Mouse (Mus musculus): ENCODE results near the gene Armh2. TPM values are rescaled to one million over a fixed set of nuclear protein-coding genes. Genes with fewer than 3 reads are reported as not detected.

Armh2 gene
- polyA plus RNA-seq, 1 experiment, result not detected

- H3K9me3 ChIP-seq, result 0 out of 2 replicates have a peak, but pooled peaks cover 4% of the 10 kb centered on the region
- peaks cover 96% of the 10 kb centered on the region for H3K36me3 ChIP-seq (replicated peaks; ENCODE audit: low read length)
- TF ChIP-seq GATA1 (IDR thresholded peaks at IDR 0.05; ENCODE audit: borderline replicate concordance, low read length), result no peak
- no peak for TF ChIP-seq FLI1 (IDR thresholded peaks at IDR 0.05; ENCODE audit: low read length)
- no peak overlapping the region for H3K4me3 ChIP-seq (replicated peaks)
- H3K27me3 ChIP-seq (replicated peaks), result no peaks in the 10 kb centered on the region
- peaks cover 32% of the 10 kb centered on the region for H3K4me1 ChIP-seq
Measured at GRCm38 (mm10) chr13:24715601-24716000, 25.4 kb upstream of the Armh2 start.

GRCm38 (mm10) chr13:24716441-24716840 is 24.6 kb upstream of the Armh2 start:
- TF ChIP-seq GATA1 (IDR thresholded peaks at IDR 0.05; ENCODE audit: borderline replicate concordance, low read length) (no peak), FLI1 (IDR thresholded peaks at IDR 0.05; ENCODE audit: low read length) (no peak)
- Histone ChIP-seq H3K4me1 (peaks cover 25% of the 10 kb centered on the region), H3K4me3 (replicated peaks) (no peak overlapping the region), H3K27me3 (replicated peaks) (no peaks in the 10 kb centered on the region), H3K36me3 (replicated peaks; ENCODE audit: low read length) (peaks cover 94% of the 10 kb centered on the region), H3K9me3 (0 out of 2 replicates have a peak, but pooled peaks cover 4% of the 10 kb centered on the region)

DNA sequence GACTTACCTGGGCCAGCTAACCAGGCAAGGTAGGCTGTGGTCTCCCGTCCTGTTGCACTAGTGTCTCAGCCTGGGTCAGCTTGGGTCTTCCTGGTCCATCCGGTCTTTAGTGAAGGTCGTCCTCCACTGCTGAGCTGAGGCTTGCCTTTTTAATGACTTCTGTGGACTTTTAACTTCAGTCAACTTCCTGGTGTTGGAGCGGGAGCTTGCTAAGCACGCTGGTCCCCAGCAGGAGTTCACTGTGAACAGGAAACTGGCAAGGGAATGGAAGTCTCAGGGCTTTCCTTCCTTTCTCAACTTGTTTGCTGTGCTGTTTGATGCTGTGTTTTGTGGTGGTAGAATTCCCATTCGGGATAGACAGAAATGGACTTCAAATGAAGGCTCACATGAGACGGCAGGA is 23.4 kb upstream of the Armh2 start:
- Histone ChIP-seq H3K36me3 (replicated peaks; ENCODE audit: low read length) (peaks cover 94% of the 10 kb centered on the region), H3K4me3 (replicated peaks) (no peak overlapping the region), H3K27me3 (replicated peaks) (no peaks in the 10 kb centered on the region), H3K4me1 (peaks cover 22% of the 10 kb centered on the region), H3K9me3 (0 out of 2 replicates have a peak, but pooled peaks cover 4% of the 10 kb centered on the region)
- TF ChIP-seq GATA1 (IDR thresholded peaks at IDR 0.05; ENCODE audit: borderline replicate concordance, low read length) (no peak), FLI1 (IDR thresholded peaks at IDR 0.05; ENCODE audit: low read length) (no peak)

DNA sequence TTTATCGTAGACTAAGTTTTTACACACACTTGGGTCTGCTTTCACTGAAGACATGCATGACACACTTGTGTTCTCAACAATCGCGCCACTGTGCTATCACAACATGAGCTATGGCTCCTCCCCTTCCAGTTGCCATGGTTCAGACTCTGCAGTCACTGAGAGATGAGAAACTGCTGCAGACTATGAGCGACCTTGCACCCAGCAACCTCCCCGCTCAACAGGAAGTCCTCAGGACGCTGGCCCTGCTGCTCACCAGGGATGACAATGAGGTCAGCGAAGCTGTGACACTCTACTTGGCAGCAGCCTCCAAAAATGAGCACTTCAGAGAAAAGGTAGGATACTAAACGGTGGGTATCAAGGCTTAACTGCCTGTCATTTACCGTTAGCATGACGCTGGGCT is 19.5 kb upstream of the Armh2 start:
- TF ChIP-seq FLI1 (IDR thresholded peaks at IDR 0.05; ENCODE audit: low read length), result no peak
- TF ChIP-seq GATA1 (IDR thresholded peaks at IDR 0.05; ENCODE audit: borderline replicate concordance, low read length), result no peak
- Histone ChIP-seq H3K9me3 (0 out of 2 replicates have a peak, but pooled peaks cover 4% of the 10 kb centered on the region), H3K27me3 (replicated peaks) (no peaks in the 10 kb centered on the region), H3K36me3 (replicated peaks; ENCODE audit: low read length) (peaks cover 90% of the 10 kb centered on the region), H3K4me1 (peaks cover 15% of the 10 kb centered on the region), H3K4me3 (replicated peaks) (no peak overlapping the region)

DNA sequence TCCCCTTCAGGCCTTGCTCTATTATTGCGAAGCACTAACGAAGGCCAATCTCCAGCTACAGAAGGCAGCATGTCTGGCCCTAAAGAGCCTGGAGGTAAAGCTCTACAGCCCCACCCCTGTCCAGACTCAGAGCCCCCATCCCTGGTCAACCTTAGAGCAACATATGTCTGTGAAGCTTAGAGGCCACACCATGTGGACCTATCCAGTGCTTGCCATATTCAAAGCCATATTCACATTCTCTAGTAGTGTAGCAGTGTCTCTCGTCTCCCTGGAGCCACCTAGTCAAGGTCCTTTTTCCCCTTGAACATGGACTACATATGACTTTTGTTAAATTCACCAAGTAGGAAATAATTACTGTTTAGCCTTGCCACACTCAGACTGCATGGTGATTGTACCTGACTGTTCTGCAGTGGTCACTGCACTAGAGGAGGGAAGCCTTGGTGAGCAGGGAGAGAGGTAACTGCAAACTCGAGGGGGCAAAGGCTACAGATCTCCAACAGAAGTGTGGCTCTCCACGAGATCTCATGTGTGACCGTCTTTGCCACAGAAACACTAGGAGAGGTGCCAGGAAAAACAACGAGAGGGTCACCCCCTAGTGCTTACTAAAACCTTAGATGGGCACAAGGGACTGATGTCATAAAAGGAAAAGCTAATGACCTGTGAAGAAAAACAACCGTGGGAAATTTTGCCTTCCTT is 17.2 kb upstream of the Armh2 start:
- TF ChIP-seq FLI1 (IDR thresholded peaks at IDR 0.05; ENCODE audit: low read length), result no peak
- no peak for TF ChIP-seq GATA1 (IDR thresholded peaks at IDR 0.05; ENCODE audit: borderline replicate concordance, low read length)
- H3K9me3 ChIP-seq, result no peaks in the 10 kb centered on the region
- H3K27me3 ChIP-seq (replicated peaks), result no peaks in the 10 kb centered on the region
- peaks cover 7% of the 10 kb centered on the region for H3K4me1 ChIP-seq
- peaks cover 89% of the 10 kb centered on the region for H3K36me3 ChIP-seq (replicated peaks; ENCODE audit: low read length)
- no peak overlapping the region for H3K4me3 ChIP-seq (replicated peaks)

DNA sequence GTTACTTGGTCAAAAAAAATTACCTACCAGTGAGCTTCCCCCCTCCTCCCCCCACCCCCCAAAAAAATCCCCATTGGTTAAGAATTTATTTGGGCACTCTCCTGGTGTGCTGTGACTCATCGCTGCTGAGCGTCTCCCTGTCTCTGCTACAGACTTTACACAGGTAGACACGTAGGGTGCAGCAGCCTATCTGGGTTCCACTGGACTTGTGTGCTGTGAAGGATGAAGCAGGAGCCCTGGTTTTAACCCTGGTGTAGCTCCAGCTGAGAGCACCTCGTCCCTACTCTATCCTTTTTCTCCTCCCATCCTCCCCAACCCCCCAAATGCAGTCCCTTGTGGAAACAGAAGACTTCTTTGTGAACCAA is 16.7 kb upstream of the Armh2 start:
- H3K4me3 ChIP-seq (replicated peaks), result no peak overlapping the region
- TF ChIP-seq GATA1 (IDR thresholded peaks at IDR 0.05; ENCODE audit: borderline replicate concordance, low read length), result no peak
- no peaks in the 10 kb centered on the region for H3K9me3 ChIP-seq
- peaks cover 7% of the 10 kb centered on the region for H3K4me1 ChIP-seq
- H3K36me3 ChIP-seq (replicated peaks; ENCODE audit: low read length), result peaks cover 90% of the 10 kb centered on the region
- no peaks in the 10 kb centered on the region for H3K27me3 ChIP-seq (replicated peaks)

GRCm38 (mm10) chr13:24729128-24729527 is 11.9 kb upstream of the Armh2 start:
- no peak overlapping the region for H3K4me3 ChIP-seq (replicated peaks)
- H3K27me3 ChIP-seq (replicated peaks), result no peaks in the 10 kb centered on the region
- peaks cover 3% of the 10 kb centered on the region; the same call in 1 of the 2 replicates for H3K4me1 ChIP-seq
- TF ChIP-seq FLI1 (IDR thresholded peaks at IDR 0.05; ENCODE audit: low read length) (no peak), GATA1 (IDR thresholded peaks at IDR 0.05; ENCODE audit: borderline replicate concordance, low read length) (no peak)
- peaks cover 93% of the 10 kb centered on the region for H3K36me3 ChIP-seq (replicated peaks; ENCODE audit: low read length)
- no peaks in the 10 kb centered on the region for H3K9me3 ChIP-seq

DNA sequence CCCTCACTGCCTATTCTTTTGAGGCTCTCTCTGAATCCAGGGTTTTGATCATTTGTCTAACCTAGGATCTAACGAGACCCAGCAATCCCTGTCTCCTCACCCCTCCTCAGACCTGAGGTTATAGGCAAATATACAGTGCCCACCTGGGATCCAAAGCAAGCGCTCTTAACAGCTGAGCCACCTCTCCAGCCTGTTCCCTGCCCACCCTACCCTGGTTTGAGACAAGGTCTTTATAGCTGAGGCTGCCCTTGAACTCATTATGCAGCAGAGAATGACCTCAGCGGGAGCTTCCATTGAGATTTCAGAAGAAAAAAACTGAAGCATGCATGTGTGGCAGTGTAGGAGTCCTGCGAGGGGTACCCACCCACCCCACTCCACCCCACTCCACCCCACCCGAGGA is 6.5 kb upstream of the Armh2 start:
- TF ChIP-seq FLI1 (IDR thresholded peaks at IDR 0.05; ENCODE audit: low read length) (no peak), GATA1 (IDR thresholded peaks at IDR 0.05; ENCODE audit: borderline replicate concordance, low read length) (no peak)
- H3K27me3 ChIP-seq (replicated peaks), result no peaks in the 10 kb centered on the region
- H3K36me3 ChIP-seq (replicated peaks; ENCODE audit: low read length), result peaks cover 82% of the 10 kb centered on the region

GRCm38 (mm10) chr13:24735608-24736131 is 5.4 kb upstream of the Armh2 start:
- H3K4me1 ChIP-seq, result peaks cover 7% of the 10 kb centered on the region; the same call in 1 of the 2 replicates
- no peak overlapping the region for H3K4me3 ChIP-seq (replicated peaks)
- no peaks in the 10 kb centered on the region for H3K27me3 ChIP-seq (replicated peaks)
- peaks cover 72% of the 10 kb centered on the region for H3K36me3 ChIP-seq (replicated peaks; ENCODE audit: low read length)
- TF ChIP-seq GATA1 (IDR thresholded peaks at IDR 0.05; ENCODE audit: borderline replicate concordance, low read length), result no peak
- TF ChIP-seq FLI1 (IDR thresholded peaks at IDR 0.05; ENCODE audit: low read length), result no peak
- peaks cover 5% of the 10 kb centered on the region; the same call in 1 of the 2 replicates for H3K9me3 ChIP-seq

More for the DNA sequence above, 6.5 kb upstream of the Armh2 start:
- peaks cover 7% of the 10 kb centered on the region; the same call in 1 of the 2 replicates for H3K4me1 ChIP-seq
- H3K4me3 ChIP-seq (replicated peaks), result no peak overlapping the region
- H3K9me3 ChIP-seq, result peaks cover 5% of the 10 kb centered on the region; the same call in 1 of the 2 replicates

DNA sequence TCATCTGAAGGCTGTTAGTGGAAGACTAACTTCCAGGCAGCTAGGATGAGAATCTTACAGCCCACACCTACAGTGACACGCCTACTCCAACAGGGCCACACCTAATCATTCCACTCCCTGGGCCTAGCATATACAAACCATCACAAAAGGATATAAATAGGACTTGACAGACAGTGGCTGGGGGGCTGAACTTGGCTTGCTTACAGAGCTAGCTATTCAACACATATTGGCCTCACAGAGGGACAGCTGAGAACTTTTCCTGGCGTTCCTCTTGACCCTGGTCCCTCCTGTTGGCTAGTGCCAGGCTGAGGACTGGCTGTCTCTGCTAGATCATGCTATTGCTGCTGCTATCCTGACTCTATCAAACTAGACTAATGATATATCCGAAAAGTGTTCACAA is 6.8 kb downstream of the Armh2 start:
- Histone ChIP-seq H3K27me3 (replicated peaks) (no peaks in the 10 kb centered on the region), H3K4me1 (no peaks in the 10 kb centered on the region), H3K36me3 (replicated peaks; ENCODE audit: low read length) (peaks cover 75% of the 10 kb centered on the region), H3K9me3 (no peaks in the 10 kb centered on the region), H3K4me3 (replicated peaks) (no peak overlapping the region)
- TF ChIP-seq GATA1 (IDR thresholded peaks at IDR 0.05; ENCODE audit: borderline replicate concordance, low read length) (no peak), FLI1 (IDR thresholded peaks at IDR 0.05; ENCODE audit: low read length) (no peak)
